Mouse (Mus musculus) bone marrow, adult 2 months (tissue): ENCODE results near the gene Ghr.

Experiments used
- CTCF ChIP-seq: fragments of 200-500 bp; IDR thresholded peaks from 2 replicates; pipeline ENCODE4 v1.5.1; 2011; ENCODE audit warnings: low read length, control low read depth; ENCODE audit not compliant: control insufficient read depth, insufficient read depth
- POLR2A ChIP-seq: fragments of 200-500 bp; IDR thresholded peaks from 2 replicates; pipeline ENCODE4 v1.6.1; 2011; ENCODE audit warnings: low read depth, mild to moderate bottlenecking, control low read depth, low read length, borderline replicate concordance; ENCODE audit not compliant: control insufficient read depth

DNA sequence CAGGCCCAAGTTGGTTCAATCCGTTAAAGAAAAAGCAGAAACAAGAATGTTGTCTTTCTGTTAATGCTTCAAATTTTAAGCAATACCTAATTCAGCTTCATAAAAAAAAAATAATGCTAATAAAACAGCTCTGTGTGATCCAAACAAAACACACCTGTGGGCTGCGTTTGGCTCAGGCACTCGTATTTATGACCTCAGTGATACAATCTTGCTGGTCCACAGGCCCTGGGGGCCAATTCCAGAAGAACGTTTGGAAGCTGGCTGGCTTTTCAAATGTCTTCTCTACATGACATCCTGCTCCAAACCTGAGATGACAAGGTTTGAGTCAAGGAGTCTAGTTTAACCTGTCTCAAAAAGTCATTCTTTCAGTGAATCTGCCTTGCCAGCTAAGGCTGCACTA is 156.9 kb downstream of the Ghr start:
- TF ChIP-seq POLR2A (no peak), CTCF (no peak)
